Mouse (Mus musculus): Measurements from ENCODE around the gene Ice2. TPM values are rescaled to one million over a fixed set of nuclear protein-coding genes. Genes with fewer than 3 reads are reported as not detected.

The Ice2 gene
- polyA plus RNA-seq, 1 experiment from 2014 or later, result 12.6 TPM

GRCm38 (mm10) chr9:69387296-69387695 lies 10.4 kb upstream of the Ice2 start:
- H3K27ac ChIP-seq (ENCODE audit: low read length), result no peak overlapping the region
- no peak for ATAC-seq (replicated peaks; ENCODE audit: extremely low read depth, insufficient read depth, low FRiP score)
- H3K27me3 ChIP-seq (ENCODE audit: control insufficient read depth, insufficient read depth, low read length), result no peaks in the 10 kb centered on the region
- H3K9ac ChIP-seq (ENCODE audit: low read length), result no peak overlapping the region
- 66% methylated on average over 4 of the region's 4 CpGs for WGBS
- H3K36me3 ChIP-seq (ENCODE audit: control insufficient read depth, insufficient read depth), result no peaks in the 10 kb centered on the region
- H3K4me3 ChIP-seq (ENCODE audit: low read length), result no peak overlapping the region
- H3K4me2 ChIP-seq (ENCODE audit: low read depth, low read length), result no peak overlapping the region
- H3K4me1 ChIP-seq (ENCODE audit: control insufficient read depth, insufficient read depth, low read length), result no peaks in the 10 kb centered on the region
- no peaks in the 10 kb centered on the region for H3K9me3 ChIP-seq (replicated peaks; ENCODE audit: control insufficient read depth, low read length)

GRCm38 (mm10) chr9:69390631-69391030 lies 7.1 kb upstream of the Ice2 start:
- Histone ChIP-seq H3K9ac (ENCODE audit: low read length) (no peak overlapping the region), H3K4me3 (ENCODE audit: low read length) (no peak overlapping the region), H3K36me3 (ENCODE audit: control insufficient read depth, insufficient read depth) (no peaks in the 10 kb centered on the region), H3K9me3 (replicated peaks; ENCODE audit: control insufficient read depth, low read length) (no peaks in the 10 kb centered on the region), H3K27ac (ENCODE audit: low read length) (no peak overlapping the region), H3K4me2 (ENCODE audit: low read depth, low read length) (no peak overlapping the region), H3K27me3 (ENCODE audit: control insufficient read depth, insufficient read depth, low read length) (no peaks in the 10 kb centered on the region), H3K4me1 (ENCODE audit: control insufficient read depth, insufficient read depth, low read length) (no peaks in the 10 kb centered on the region)
- ATAC-seq (replicated peaks; ENCODE audit: extremely low read depth, insufficient read depth, low FRiP score), result no peak
- 67% methylated on average over 4 of the region's 4 CpGs for WGBS

- ATAC-seq (replicated peaks; ENCODE audit: extremely low read depth, insufficient read depth, low FRiP score), result no peak
- no peak overlapping the region for H3K9ac ChIP-seq (ENCODE audit: low read length)
- 86% methylated on average over 5 of the region's 5 CpGs for WGBS
Measured at GRCm38 (mm10) chr9:69394234-69394633, 3.5 kb upstream of the Ice2 start.

GRCm38 (mm10) chr9:69397432-69397759 lies 310 bp upstream of the Ice2 start:
- 0 out of 2 replicates have a peak, but pooled peaks have one; percentile 18 for ATAC-seq (replicated peaks; ENCODE audit: extremely low read depth, insufficient read depth, low FRiP score)
- Histone ChIP-seq H3K9me3 (replicated peaks; ENCODE audit: control insufficient read depth, low read length) (no peaks in the 10 kb centered on the region), H3K9ac (ENCODE audit: low read length) (peak overlapping the region; percentile 92), H3K4me2 (ENCODE audit: low read depth, low read length) (peak overlapping the region; percentile 70), H3K27ac (ENCODE audit: low read length) (peak overlapping the region; percentile 80), H3K36me3 (ENCODE audit: control insufficient read depth, insufficient read depth) (no peaks in the 10 kb centered on the region), H3K27me3 (ENCODE audit: control insufficient read depth, insufficient read depth, low read length) (no peaks in the 10 kb centered on the region), H3K4me1 (ENCODE audit: control insufficient read depth, insufficient read depth, low read length) (peaks cover 5% of the 10 kb centered on the region), H3K4me3 (ENCODE audit: low read length) (peak overlapping the region; percentile 79)
- WGBS, result 54% methylated on average over 2 of the region's 2 CpGs

More at GRCm38 (mm10) chr9:69394234-69394633, 3.5 kb upstream of the Ice2 start:
- H3K4me2 ChIP-seq (ENCODE audit: low read depth, low read length), result no peak overlapping the region
- H3K4me1 ChIP-seq (ENCODE audit: control insufficient read depth, insufficient read depth, low read length), result peaks cover 5% of the 10 kb centered on the region
- H3K36me3 ChIP-seq (ENCODE audit: control insufficient read depth, insufficient read depth), result no peaks in the 10 kb centered on the region
- no peaks in the 10 kb centered on the region for H3K27me3 ChIP-seq (ENCODE audit: control insufficient read depth, insufficient read depth, low read length)
- no peak overlapping the region for H3K4me3 ChIP-seq (ENCODE audit: low read length)
- no peaks in the 10 kb centered on the region for H3K9me3 ChIP-seq (replicated peaks; ENCODE audit: control insufficient read depth, low read length)
- H3K27ac ChIP-seq (ENCODE audit: low read length), result no peak overlapping the region

GRCm38 (mm10) chr9:69398453-69398850 lies 746 bp downstream of the Ice2 start:
- WGBS, result 13% methylated on average over 10 of the region's 10 CpGs
- Histone ChIP-seq H3K27ac (ENCODE audit: low read length) (peak overlapping the region; percentile 80), H3K9me3 (replicated peaks; ENCODE audit: control insufficient read depth, low read length) (no peaks in the 10 kb centered on the region), H3K9ac (ENCODE audit: low read length) (peak overlapping the region; percentile 92), H3K36me3 (ENCODE audit: control insufficient read depth, insufficient read depth) (no peaks in the 10 kb centered on the region), H3K4me1 (ENCODE audit: control insufficient read depth, insufficient read depth, low read length) (peaks cover 5% of the 10 kb centered on the region), H3K4me2 (ENCODE audit: low read depth, low read length) (peak overlapping the region; percentile 70), H3K27me3 (ENCODE audit: control insufficient read depth, insufficient read depth, low read length) (no peaks in the 10 kb centered on the region), H3K4me3 (ENCODE audit: low read length) (peak overlapping the region; percentile 79)
- peak; percentile 31; the same call in 1 of the 2 replicates for ATAC-seq (replicated peaks; ENCODE audit: extremely low read depth, insufficient read depth, low FRiP score)

- no peak overlapping the region for H3K4me2 ChIP-seq (ENCODE audit: low read depth, low read length)
- ATAC-seq (replicated peaks; ENCODE audit: extremely low read depth, insufficient read depth, low FRiP score), result no peak
- no peak overlapping the region for H3K4me3 ChIP-seq (ENCODE audit: low read length)
- no peaks in the 10 kb centered on the region for H3K9me3 ChIP-seq (replicated peaks; ENCODE audit: control insufficient read depth, low read length)
- WGBS, result 75% methylated on average over 6 of the region's 6 CpGs
- peaks cover 3% of the 10 kb centered on the region; the same call in 1 of the 2 replicates for H3K36me3 ChIP-seq (ENCODE audit: control insufficient read depth, insufficient read depth)
- no peak overlapping the region for H3K27ac ChIP-seq (ENCODE audit: low read length)
- H3K27me3 ChIP-seq (ENCODE audit: control insufficient read depth, insufficient read depth, low read length), result no peaks in the 10 kb centered on the region
- H3K4me1 ChIP-seq (ENCODE audit: control insufficient read depth, insufficient read depth, low read length), result no peaks in the 10 kb centered on the region
- no peak overlapping the region for H3K9ac ChIP-seq (ENCODE audit: low read length)
Measured at GRCm38 (mm10) chr9:69404671-69405070, 7.0 kb downstream of the Ice2 start.

- Histone ChIP-seq H3K9me3 (replicated peaks; ENCODE audit: control insufficient read depth, low read length) (no peaks in the 10 kb centered on the region), H3K27ac (ENCODE audit: low read length) (no peak overlapping the region), H3K4me3 (ENCODE audit: low read length) (no peak overlapping the region), H3K27me3 (ENCODE audit: control insufficient read depth, insufficient read depth, low read length) (no peaks in the 10 kb centered on the region), H3K4me2 (ENCODE audit: low read depth, low read length) (no peak overlapping the region), H3K9ac (ENCODE audit: low read length) (no peak overlapping the region), H3K4me1 (ENCODE audit: control insufficient read depth, insufficient read depth, low read length) (no peaks in the 10 kb centered on the region), H3K36me3 (ENCODE audit: control insufficient read depth, insufficient read depth) (peaks cover 26% of the 10 kb centered on the region; the same call in 1 of the 2 replicates)
- WGBS, result 95% methylated on average over 1 of the region's 1 CpGs
- ATAC-seq (replicated peaks; ENCODE audit: extremely low read depth, insufficient read depth, low FRiP score), result no peak
Measured at GRCm38 (mm10) chr9:69419476-69419875, 21.8 kb downstream of the Ice2 start.

GRCm38 (mm10) chr9:69430531-69430930 lies 32.8 kb downstream of the Ice2 start:
- H3K9me3 ChIP-seq (replicated peaks; ENCODE audit: control insufficient read depth, low read length), result no peaks in the 10 kb centered on the region
- H3K27me3 ChIP-seq (ENCODE audit: control insufficient read depth, insufficient read depth, low read length), result no peaks in the 10 kb centered on the region
- H3K4me2 ChIP-seq (ENCODE audit: low read depth, low read length), result no peak overlapping the region
- no peak for ATAC-seq (replicated peaks; ENCODE audit: extremely low read depth, insufficient read depth, low FRiP score)
- no peaks in the 10 kb centered on the region for H3K4me1 ChIP-seq (ENCODE audit: control insufficient read depth, insufficient read depth, low read length)
- no peak overlapping the region for H3K27ac ChIP-seq (ENCODE audit: low read length)
- no peak overlapping the region for H3K9ac ChIP-seq (ENCODE audit: low read length)
- 86% methylated on average over 3 of the region's 3 CpGs for whole genome bisulfite sequencing
- peaks cover 23% of the 10 kb centered on the region for H3K36me3 ChIP-seq (ENCODE audit: control insufficient read depth, insufficient read depth)
- H3K4me3 ChIP-seq (ENCODE audit: low read length), result no peak overlapping the region

GRCm38 (mm10) chr9:69431863-69432555 lies 34.3 kb downstream of the Ice2 start:
- WGBS, result 43% methylated on average over 6 of the region's 6 CpGs
- H3K4me3 ChIP-seq (ENCODE audit: low read length), result no peak overlapping the region
- H3K4me1 ChIP-seq (ENCODE audit: control insufficient read depth, insufficient read depth, low read length), result no peaks in the 10 kb centered on the region
- no peak for ATAC-seq (replicated peaks; ENCODE audit: extremely low read depth, insufficient read depth, low FRiP score)
- peaks cover 20% of the 10 kb centered on the region for H3K36me3 ChIP-seq (ENCODE audit: control insufficient read depth, insufficient read depth)
- H3K27ac ChIP-seq (ENCODE audit: low read length), result no peak overlapping the region; the same call in 1 of the 2 replicates
- no peak overlapping the region for H3K4me2 ChIP-seq (ENCODE audit: low read depth, low read length)
- no peak overlapping the region for H3K9ac ChIP-seq (ENCODE audit: low read length)
- no peaks in the 10 kb centered on the region for H3K27me3 ChIP-seq (ENCODE audit: control insufficient read depth, insufficient read depth, low read length)
- no peaks in the 10 kb centered on the region for H3K9me3 ChIP-seq (replicated peaks; ENCODE audit: control insufficient read depth, low read length)

Measured in heart, embryonic 16.5 days (tissue).